Mouse (Mus musculus) c-Kit-positive CD71-negative TER-119-negative erythroid progenitor cells, embryonic 14.5 days (primary cell): Measurements from ENCODE around the gene Stk35.
"Not testable (repeated sequence)": the region's sequence is repeated elsewhere in the genome, so short reads cannot be mapped to it uniquely, and the experiment has no call there.

ENCODE experiments used
- DNase-seq: peaks from one replicate; pipeline ENCODE4 v3.0.0-alpha.2; 2013; ENCODE audit warnings: low read depth

The Stk35 gene

DNA sequence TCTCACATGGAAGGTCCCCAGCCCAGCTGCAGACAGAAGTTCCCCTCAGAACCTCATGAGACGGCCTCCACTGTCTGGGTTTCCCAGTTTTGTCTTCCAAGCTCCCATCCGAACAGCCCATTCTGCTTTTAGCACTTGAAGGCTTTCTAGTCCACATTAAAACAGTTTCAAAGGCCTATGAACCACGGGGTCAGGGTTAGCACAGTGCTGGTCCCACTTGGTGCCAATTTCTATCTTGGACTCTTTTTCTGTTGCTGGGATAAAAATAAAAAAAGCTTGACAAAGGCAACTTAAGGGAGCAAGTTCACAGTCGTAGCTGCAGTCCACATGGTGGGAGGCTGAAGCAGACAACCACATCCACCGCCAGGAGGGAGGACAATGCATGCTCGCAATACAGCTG, 34.6 kb downstream of the Stk35 start:
- DNase-seq: no peak

GRCm38 (mm10) chr2:129836921-129837320, 36.6 kb downstream of the Stk35 start:
- DNase-seq: no peak

DNA sequence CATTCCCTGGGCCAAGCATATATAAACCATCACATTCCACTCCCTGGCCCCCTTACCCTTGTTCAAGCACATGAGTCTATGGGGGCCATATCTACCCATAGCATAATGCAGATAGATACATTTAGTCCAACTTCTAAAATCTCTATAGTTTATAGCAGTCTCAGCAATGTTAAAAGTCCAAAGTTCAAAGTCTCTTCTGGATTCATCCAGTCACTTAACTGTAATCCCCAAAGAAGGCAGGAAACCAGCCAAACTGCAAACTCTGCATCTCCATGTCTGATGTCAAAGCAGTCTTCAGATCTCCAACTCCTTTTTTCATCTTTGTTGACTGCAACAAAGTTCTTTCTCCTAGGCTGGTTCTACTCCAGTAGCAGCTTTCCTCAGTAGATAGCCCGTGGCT, 38.0 kb downstream of the Stk35 start:
- no peak for DNase-seq

DNA sequence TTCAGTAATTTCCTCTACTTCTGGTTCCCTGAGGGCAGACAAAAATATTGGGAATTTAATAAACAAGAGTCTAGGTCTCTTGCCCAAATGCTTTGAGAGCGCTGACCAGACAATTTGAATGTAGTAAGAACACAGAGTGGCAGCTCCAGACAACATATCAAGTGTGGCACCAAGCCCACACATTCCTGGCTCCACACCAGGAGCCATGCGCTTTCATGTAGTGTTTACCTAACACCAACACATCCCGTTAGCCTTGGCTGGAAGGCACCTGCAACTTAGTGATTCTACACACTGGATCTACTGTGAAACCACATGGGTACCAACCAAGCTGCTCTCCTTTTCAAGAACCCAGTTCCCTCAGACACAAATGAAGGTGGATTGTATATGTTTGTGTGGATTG, 45.5 kb downstream of the Stk35 start:
- DNase-seq: no peak

DNA sequence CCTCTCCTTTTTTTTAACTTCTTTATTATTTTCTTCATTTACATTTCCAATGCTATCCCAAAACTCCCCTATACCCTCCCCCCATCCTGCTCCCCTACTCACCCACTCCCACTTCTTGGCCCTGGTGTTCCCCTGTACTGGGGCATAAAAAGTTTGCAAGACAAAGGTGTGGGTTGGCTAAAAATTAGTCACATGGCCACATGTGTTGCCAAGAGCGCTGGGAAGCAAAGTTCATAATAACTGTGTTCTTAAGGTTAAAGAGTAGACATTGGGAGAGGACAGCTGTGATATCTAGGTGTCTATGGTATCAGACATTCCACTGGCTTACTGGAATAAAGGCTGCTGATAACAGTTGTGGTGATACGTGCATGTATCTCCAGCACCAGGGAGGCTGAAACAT, 46.2 kb downstream of the Stk35 start:
- DNase-seq: no peak

DNA sequence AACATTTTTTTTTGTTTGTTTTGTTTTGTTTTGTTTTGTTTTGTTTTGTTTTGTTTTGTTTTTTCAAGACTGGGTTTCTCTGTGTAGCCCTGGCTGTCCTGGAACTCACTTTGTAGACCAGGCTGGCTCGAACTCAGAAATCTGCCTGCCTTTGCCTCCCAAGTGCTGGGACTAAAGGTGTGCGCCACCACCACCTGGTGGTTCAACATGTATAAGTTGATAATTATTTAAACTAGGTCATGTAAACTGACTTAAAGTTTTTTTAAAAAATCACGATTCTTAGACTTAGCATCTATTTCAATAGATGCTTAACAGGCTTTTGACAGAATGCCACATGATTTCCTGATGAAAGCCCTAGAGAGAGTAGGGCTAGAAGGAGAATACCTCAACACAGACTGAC, 48.8 kb downstream of the Stk35 start:
- not testable (repeated sequence) for DNase-seq

GRCm38 (mm10) chr2:129851512-129851911, 51.2 kb downstream of the Stk35 start:
- no peak for DNase-seq

- no peak for DNase-seq
These were observed 62.9 kb downstream of the Stk35 start for GRCm38 (mm10) chr2:129863256-129863655.

DNA sequence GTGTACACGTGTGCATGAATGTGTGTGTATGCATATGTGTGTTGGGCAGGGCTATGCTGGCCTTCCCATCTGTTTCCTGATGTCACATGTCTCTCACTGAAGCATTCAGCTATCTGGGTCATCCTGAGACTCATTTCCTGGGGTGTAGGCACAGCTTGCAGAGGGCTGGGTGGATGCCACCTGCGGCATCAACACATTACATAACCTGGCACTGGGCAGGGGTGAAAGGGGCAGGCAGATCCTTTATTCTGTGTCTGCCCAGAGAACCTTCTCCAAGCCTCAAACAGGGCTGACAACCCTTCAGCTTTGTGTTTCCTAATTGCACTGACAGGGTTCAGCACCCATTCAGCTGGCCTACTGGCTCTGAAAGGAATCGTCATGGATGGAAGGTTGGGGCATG, 64.6 kb downstream of the Stk35 start:
- no peak for DNase-seq

GRCm38 (mm10) chr2:129869151-129869550, 68.8 kb downstream of the Stk35 start:
- no peak for DNase-seq

DNA sequence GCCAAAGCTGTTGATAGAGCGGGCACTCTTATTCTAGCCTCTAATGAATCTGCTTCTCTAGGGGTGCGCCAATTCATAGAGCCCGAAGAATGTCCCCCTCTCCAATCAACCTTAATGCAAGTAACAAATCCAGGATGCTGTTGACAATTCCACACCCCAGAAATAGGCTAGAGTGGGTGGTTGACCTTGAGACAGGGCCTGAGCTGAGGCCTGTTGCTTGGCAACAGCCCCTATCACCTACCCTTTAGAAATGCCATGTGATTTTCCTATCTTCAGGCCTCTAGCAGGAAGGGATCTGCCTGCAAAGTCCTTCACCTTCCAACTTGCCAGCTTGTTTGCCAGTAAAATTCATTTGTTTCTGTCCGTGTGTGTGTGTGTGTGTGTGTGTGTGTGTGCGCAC, 70.9 kb downstream of the Stk35 start:
- DNase-seq: no peak

DNA sequence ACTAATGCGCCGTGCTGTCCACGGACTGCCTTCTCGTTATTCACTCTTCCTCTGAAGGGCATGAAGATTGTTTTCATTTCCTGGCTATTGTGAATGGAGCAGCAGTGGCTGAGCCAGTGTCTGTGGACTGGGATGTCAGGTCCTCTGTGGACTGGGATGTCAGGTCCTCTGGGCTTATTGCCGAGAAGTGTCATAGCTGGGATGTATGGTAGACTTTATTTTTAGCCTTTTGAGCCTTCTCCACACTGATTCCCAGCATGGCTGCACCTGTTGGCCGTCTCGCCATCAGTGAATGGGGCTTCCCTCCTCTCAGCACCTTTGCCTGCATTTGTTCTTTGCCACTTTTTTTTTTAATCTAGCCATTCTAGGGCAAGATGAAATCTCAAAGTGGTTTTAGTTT, 71.8 kb downstream of the Stk35 start:
- no peak for DNase-seq

GRCm38 (mm10) chr2:129873489-129873888, 73.2 kb downstream of the Stk35 start:
- DNase-seq: peak; percentile 44

DNA sequence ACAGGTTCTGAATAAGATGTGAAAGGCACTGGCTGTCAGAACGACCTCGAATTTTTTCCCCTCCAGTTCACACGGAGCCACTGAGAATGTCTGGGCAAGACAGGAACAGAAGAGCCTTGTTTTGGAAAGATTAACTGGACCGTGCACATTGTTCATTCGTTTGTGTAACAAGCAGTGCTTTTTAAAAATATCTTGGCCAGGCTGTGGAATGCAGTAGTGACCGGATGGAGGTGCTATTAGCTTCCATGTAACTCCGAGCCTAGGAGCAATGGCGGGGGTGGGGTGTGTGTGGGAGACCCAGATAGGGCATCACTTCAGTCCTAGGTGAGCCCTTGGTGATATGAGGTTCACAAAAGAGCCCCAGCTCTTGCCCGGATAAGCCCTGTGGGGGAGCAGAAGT, 73.8 kb downstream of the Stk35 start:
- DNase-seq: no peak

- DNase-seq: no peak
These were observed 74.3 kb downstream of the Stk35 start for GRCm38 (mm10) chr2:129874509-129875095.

DNA sequence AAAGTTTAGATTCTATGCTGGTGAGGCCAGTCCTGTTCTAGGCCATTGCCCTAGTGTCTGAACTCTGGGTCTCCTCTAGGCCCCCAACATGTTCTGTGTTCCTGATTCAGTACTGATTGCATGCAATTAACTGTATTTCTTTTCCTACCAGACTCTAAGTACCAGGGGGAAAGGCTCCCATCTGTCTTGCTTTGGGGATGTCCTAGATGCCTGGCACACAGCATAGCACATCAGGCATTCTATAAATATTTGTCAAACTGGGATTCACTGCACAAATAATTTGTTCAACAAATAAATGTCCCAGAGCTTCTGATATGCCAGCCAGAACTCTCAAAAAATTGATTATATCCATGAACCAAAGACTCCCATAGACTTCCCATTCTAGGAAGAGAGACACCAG, 76.6 kb downstream of the Stk35 start:
- DNase-seq: no peak

- no peak for DNase-seq
These were observed 79.5 kb downstream of the Stk35 start for GRCm38 (mm10) chr2:129879817-129880216.

- no peak for DNase-seq
These were observed 79.9 kb downstream of the Stk35 start for GRCm38 (mm10) chr2:129880226-129880625.

- DNase-seq: no peak
These were observed 81.6 kb downstream of the Stk35 start for GRCm38 (mm10) chr2:129881886-129882285.
